Mouse (Mus musculus) CD4-positive, CD25-positive, alpha-beta regulatory T cell, adult 4 months (primary cell): ENCODE measurements around the gene Ptprh. TPM values are rescaled to one million over a fixed set of nuclear protein-coding genes. Genes with fewer than 3 reads are reported as not detected.

Source experiments
- ATAC-seq: one replicate; pipeline ENCODE4 v1.8.0; 2017
- polyA plus RNA-seq, 2 experiments: library from polyadenylated mRNA; unstranded; fragments of 100-300 nt; shearing (Covaris generic); gene quantifications; one replicate each; pipeline ENCODE4 v1.2.1; 2017

The Ptprh gene
- polyA plus RNA-seq, 2 experiments from 2014 or later, result not detected

DNA sequence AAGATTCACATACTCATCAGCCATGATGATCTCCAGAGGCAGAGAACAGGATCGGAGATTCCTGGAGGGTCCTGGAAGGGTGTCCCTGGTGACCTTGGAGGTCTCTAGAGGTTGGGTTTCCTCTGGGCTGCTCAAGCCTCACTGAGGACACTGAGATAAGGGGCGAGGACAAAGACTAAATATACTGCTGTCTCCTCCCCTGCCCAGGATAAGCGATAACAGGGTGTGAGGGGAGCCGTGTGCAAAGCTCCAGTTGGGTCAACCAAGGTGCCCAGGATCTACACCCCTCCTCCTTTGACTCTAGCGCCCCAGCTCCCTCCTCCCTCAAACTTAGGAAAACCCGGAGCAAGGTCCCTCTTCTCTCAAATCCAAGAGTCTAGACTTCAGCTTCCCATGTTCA, 81.5 kb downstream of the Ptprh start:
- ATAC-seq, result no peak

DNA sequence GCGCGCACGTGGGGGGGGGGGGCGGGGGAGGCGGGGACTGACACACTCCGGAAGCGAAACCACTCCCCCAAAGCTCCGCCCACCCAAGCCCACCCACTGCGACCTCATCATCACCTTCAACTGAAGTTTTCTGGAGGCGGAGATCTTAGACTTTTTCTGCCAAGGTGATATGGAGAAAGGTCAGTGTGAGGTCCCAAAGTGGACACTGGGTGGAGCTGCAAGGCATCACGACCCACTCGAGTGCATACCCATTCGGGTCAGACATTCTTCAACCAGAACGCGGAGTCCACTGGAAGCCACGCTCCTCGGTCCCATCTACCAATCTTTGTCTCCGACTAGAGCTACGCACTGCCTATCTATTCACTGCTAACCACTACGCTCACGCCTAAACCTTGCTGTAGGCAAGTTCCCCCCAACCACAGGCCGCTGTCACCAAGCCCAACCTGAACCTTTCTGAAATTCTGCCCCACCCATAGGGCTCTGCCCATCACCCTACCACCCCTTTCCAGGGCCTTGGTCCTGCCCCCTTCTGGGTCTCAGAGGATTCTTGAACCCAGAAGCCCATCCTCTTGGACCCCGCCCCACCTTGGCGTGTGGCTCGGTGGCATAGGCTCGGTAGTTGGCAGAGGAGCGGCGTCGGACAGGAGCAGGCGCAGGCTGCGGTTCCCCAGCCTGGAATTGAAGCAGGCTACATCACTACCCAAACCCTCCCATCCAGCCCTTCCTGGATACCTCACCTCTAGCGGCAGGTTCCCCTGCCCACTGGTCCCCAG, 82.4 kb downstream of the Ptprh start:
- no peak for ATAC-seq

DNA sequence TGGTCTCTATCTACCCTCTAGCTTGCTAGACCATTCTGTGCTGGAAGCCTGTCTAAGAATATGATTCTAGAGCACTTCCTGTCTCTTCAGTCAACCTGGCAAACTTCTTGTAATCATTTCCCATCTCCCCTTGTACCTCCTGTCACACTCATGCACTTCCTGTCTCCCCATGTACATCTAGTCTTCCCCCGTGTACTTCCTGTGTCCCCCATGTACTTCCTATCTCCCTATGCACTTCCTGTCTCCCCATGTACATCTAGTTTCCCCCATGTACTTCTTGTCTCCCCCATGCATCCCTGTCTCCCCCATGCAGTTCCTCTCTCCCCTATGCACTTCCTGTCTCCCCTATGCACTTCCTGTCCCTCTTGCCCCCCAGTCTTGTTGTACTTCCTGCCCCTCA, 85.4 kb downstream of the Ptprh start:
- peak; percentile 91 for ATAC-seq

DNA sequence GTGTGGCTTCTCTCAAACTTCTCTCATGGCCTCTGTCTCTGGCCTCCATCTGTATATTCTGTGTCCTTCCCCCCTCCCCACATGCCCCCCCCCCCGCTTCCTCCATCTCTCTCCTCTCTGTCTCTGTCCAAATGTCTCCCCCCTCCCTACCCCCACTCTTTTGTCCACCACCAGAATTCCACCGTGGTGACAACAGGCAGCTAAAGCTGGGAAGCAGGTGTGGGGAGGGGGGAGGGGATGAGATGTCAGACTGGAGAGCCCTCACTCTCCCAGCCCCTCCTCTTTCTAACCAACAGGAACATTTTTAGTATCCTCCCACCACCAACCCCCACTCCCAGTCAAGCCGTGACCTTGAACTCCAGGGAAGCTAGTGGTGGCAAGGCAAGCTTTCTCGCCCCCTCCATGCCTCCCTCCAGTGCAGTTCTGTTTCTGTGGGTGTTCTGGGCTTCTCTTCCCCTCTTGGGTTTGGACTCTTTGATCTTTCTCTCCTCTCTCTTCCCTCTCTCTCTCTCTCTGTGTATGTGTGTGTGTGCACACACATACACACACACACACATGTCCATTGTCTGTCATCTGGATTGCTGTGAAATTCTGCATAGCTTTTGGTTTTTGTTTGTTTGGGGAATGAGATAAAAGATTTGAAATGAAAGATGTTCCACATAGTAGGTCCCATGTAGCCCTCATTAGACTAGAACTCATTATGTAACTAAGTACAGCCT, 87.3 kb downstream of the Ptprh start, which contains the start of gene Tnnt1:
Gene Tnnt1, minus strand, starts transcription at position 51 of the 719 bp plus-strand sequence.
- no peak for ATAC-seq

DNA sequence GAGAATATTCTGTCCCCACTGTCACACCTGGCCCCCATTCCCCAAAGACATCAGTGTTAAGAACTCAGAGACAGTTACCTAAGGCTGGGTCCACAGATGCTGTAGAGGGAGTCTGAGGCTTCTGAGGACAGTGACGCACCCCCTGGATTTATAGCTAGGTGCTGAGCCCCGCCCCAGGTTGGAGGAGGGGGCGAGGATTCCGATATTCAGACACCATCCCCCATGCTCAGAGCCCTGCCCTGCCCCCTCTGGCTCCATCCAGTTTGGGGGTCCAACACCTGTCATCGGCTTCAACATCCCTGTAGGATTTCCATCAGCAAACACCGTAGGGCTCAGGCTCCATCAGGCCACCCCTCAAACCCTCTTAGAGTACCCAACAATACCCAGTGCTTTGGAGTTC, 88.0 kb downstream of the Ptprh start:
- ATAC-seq, result no peak

DNA sequence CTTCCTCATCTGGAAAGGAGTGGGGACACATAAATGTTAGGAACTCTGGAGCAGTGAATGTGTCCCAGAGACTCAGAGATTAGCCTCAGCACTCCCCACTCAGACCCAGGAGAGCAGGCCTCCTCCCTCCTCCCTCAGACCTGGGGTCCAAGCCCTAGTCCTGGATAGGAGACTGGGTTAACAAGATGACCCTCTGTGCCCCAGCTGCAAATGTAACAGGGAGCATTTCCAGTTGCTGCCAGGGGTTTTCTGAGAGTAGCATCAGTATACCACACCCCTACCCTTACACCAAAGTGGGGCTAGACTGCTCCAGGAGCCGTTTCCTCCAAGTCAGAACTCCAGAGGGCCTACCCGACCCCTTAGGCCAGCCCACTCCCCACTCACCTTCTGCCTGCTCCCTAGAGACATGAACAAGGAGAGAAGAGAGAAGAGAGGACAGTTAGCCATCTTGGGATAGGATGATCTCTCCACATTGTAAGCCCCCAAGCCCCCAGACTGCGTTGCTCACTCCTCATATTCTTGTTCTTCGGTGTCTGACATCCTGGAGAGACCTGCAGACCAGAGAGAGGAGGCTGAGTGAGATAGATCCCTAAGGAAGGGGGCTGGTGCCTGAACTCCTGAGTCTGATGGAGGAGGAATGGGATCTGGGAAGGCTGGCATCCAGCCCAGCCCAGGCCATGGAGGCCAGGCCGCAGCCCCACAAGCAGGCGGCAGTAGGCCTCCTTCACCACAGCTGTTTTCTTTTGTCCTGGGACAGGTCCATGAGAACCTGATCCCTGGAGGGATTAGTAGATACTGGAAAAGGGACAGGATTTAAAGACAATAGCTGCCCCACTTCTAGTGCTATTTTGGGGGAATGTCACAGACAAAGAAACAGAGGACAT, 89.8 kb downstream of the Ptprh start:
- no peak for ATAC-seq

DNA sequence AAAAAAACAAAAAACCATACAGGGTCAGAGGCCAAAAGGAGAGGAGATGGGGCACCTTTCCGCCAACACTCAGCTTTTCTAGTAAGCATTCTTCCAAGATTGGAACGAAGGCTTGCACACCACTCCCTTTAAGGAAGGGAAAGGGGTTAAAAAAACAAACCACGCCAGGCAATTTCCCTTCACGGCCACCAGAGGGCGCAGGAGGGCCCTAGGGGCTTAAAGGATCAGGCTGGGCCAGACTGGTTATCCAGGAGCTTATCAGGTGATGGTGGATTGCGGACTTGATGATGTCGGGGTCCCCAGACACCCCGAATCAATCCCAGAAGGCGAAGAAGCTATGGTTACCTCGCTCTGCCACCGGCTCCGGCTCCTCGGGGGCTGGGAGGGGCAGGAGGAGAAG, 90.6 kb downstream of the Ptprh start:
- peak; percentile 52 for ATAC-seq

DNA sequence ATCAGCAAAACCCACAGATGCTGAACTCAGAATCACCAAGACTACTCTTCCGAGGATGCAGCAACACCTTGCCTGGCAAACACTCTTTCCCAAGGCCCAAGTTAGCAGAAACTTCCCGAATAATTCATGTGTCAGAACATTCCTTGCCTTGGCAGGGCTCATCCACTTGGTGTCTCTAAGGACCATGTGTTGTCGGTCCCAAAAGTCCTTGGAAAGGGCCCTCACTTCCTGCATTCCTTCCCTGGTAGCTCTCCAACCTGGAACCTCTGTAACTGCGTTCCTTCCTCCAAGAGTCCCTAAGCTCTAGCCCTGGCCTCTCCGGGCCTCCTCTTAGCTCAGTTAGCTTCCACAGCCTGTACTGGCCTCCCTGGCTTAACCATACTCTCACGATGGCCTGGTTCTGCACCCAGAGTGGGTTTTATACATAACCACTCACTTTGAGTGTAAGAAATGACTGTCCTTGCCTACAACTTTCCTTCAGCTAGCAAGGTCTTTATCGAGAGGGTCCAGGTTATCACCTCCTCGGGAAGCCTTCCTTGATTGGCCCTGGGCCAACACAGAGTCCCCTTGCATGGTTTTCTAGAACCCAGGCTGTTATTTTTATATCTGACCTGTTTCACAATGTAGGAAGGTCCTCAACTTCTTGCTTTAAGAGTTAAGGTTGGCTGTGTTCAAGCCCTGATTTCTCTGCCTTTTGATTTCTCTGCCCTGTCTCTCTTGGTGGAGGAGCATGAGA, 92.2 kb downstream of the Ptprh start:
- no peak for ATAC-seq

DNA sequence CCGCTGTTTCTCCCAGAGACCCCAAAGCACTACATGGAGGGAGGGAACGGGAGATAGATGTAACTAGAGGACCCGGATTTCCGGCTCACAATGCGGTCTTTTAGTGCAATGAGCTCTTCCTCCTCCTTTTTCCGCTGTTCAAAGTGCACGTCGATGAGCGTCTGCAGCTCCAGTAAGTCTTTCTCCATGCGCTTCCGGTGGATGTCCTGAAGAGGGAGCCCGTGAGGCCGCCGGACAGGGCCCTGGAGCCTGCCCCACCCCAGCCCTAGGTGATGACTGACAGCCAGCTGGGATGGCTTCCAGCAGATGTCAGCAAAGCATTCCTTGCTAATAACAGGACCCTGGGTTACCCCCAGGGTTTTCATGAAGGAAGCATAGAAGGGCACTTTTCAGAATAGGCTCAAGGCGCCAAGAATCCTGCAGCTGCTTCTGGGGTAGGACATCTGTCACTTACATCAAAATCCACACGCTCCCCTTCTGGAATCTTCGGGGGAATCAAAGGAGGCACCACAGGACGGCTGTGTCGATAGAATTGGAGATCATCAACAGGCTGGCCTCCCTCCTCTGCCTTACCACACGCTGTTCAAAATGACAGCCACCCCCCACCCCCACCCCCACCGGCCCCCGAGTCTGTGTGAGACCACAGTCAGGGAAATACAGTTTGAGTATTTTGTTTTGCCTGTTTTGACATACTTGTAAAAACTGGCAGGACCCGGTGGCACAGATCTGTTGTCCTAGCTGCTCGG, 93.8 kb downstream of the Ptprh start:
- ATAC-seq, result peak; percentile 94

DNA sequence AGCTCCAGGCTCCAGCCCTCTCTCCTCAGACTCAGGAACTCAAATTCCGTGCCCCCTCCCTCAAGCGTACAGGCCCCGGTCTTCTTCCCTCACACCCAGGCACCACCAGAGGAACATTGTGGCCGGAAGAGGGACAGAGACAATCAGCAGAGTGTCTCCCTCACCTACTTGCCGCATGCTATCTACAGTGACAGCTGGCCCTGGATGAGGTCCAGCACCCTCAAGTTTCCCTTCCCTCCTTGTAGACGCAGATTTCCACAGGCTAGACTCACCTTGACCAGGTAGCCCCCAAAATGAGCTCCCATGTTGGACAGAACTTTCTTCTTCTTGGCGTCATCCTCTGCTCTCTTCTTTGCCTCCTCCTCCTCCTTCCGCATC, 95.1 kb downstream of the Ptprh start:
- no peak for ATAC-seq

DNA sequence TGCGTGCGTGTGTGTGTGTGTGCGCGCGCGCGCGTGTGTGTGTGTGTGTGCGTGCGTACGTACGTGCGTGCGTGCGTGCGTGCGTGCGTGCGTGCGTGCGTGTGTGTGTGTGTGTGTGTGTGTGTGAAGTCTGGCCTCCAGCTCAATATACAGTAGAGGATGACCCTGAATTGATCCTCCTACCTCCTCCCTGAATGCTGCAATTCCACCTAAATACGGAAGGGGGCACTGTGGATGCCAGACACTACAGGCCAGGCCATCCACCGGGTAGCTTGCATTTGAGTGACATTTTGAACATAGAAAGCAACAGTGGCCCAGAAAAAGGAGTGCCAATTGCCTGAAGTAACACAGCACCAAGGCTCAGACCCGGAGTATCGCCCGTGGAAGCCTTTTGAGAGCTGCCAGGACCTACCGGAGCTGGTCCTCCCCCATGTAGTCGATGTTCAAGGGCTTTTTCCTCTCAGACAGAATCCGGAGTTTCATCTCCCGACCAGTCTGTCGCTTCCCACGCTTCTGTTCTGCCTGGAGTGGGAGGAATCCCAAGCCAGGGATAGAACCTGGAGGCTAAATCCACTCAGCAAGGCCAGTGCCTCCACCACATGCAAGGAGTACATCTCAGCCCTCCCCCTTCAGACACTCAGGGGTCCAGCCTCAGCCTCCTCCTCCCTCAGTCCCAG, 95.6 kb downstream of the Ptprh start:
- ATAC-seq, result no peak

DNA sequence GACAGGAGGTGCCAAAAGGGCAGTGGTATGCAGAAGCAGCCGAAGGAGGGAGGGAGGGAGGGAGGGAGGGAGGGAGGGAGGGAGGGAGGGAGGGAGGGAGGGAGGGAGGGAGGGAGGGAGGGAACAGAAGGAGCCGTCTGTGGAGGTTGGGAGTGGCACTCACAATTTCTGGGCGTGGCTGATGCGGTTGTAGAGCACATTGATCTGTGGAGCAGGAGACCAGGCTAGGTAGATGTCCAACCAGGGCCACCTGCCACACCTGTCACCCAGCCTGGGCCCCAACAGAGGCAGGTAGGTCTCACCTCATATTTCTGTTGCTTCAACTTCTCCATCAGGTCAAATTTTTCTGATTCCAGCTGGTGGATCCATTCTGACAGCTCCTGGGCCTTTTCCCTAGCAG, 96.6 kb downstream of the Ptprh start:
- ATAC-seq, result no peak

DNA sequence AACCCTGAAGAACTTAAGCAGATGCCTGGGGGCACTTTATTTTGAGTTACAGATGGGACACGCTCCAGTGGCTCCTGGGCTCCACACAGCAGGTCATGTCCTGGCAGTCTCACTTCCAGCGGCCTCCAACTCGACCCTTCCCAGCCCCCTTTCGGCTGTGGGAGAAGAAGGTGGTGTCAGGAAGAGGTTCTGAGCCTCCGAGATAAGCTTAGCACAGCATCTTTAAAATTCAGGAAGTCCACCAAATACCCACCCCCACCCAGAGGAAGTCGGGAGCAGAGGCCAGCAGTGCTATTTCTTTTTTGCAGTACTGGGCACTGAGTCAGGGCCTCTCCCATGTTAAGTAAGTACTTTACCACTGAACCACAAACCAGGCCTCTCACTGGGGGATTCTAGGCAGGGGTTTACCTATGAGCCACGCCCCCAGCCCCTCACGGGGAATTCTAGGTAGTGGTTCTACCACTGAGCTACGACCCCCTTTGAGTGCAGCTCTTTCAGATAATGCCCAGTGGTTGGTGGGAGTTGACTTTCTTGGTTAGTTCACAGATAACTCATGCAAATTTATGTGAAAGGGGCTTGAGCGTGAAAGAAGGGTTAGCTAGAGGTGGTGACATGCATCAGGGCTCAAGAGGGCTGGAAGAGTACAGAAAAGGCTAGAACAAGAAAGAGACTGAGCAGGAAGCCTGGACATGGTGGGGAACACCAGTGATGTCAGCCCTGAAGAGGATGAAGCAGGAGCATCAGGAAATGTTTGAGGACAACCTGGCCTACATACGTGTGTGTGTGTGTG, 99.0 kb downstream of the Ptprh start:
- ATAC-seq, result no peak

DNA sequence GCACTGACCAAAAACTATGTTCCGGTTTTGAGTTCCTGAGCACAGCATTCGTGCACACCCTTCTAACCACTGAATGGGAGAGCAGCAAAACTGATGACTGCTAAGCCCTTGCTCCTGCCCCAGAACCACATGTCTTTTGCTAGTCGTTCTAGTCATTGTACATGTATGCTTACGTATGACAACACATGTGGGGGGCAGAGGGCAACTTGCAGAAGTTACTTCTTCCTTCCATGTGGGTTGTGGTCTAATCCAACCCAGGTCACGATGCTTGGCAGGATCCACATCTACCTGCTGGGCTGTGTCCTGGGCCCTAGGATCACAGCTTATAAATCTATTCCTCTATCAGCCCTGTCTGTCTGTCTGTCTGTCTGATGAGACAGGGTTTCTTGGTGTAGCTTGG, 100.0 kb downstream of the Ptprh start:
- no peak for ATAC-seq

DNA sequence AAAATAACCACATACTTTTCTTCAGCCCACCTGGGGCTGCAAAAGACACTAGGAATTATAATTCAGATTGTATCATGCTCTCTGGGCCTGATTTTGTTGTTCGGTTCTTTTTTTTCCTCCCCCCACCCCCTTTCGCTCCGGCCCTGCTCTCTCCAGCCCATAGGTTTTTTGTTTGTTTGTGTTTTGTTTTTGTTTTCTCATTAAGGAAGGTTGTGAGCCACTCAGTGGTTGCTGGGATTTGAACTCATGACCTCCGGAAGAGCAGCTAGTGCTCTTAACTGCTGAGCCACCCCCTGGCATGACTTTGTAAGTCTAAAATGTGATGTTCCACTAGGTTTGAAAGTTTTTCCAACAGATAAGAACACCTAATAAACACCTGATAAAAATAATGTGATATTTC, 100.7 kb downstream of the Ptprh start:
- no peak for ATAC-seq

DNA sequence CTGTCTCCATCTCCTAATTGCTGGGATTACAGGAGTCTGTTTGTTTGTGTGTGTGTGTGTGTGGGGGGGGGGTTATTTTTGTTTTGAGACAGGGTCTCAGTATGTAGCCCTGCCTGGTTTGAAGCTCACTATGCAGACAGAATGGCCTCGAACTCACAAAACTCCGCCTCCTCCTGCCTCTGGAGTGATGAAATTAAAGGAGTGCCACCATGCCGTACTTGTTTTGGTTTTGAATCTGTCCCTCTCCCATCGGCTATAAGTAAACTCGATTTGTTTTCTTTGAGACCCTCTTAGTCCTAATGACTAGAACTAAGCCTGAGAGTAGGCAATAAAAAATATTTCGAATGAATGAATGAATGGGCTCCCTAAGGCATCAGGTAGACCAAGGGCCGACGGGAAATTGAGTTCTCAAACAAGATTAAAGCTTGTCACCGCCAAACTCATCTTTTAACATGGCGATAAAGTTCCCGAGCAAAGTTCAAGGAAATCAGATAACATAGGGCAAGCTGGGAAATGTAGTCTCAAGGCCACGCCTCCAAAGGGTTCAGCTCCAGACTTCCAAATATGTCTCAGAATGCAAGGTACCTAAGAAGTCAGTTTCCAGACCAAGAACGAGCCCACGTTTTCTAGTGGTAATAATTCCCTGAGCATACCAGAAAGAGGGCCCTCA, 101.3 kb downstream of the Ptprh start:
- ATAC-seq, result no peak

DNA sequence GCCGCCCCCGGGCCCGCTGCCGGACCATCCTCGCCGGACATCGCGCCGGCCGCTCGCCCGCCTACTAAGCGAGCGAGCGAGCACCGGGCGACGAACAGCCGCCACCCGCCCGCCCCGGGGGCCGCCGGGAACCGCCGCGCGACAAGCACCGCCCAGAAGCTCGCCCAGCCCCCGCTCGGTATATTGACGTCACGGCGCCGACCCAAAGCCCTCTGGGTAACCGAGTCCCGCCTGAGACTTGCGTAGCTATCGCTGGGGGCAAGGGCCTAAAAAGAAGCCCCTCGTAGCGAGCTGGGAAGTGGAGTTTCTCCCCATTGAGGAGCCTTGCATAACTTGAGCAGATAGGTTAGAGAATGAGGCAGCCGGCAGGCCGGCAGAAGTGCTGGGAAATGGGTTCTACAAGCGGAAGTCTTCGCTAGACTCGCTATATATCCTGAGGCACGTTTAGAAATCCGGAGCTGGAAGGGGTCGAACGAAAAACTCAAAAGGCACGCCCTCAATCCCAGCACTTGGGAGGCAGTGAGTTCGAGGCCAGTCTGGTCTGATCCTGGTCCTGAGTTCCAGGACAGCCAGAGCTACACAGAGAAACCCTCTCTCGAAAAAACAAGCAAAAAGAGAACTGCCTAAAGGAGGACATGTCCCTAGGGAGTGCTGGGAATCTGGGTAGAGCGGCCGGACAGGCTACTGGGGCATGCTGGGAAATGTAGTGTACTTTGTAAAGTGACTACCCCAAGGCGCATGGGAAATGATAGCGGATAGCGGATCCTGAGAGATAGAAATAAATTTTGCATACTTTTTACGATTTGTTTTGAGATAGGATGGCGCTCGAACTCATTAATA, 102.1 kb downstream of the Ptprh start, which contains the start of gene Ppp1r12c:
Gene Ppp1r12c, minus strand, starts transcription at position 123 of the 840 bp plus-strand sequence.
- ATAC-seq, result peak; percentile 91

DNA sequence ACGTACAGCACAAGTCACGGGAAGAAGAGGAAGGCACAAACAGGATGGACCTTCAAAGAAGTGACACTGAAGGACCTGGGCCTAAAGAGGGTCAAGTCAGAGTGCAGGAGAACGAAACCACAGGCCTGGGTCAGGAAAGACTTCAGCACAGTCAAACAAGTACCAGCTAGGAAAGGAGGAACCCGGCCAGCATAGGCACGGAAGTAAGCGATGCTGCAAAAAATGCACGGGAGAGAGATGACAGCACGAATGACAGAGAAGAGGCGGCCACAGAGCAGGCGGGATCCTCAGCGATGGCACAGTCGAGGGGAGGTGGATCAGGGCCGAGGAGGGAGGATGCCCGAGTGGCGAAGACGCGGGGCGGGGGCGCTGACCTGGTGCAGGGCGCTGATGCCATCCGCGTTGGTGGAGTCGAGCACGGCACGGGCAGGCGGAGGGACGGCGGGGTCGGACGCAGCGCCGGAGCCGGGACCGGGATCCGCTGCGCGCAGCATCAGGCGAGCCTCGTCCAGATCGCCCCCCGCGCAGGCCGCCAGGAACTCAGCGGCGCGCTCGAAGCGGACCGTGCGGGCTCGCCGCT, 102.9 kb downstream of the Ptprh start:
- ATAC-seq, result peak; percentile 52
